Mouse (Mus musculus) kidney, adult 2 months (tissue): ENCODE results near the gene Eif4g3.

Source experiments
- CTCF ChIP-seq: fragments of 200-500 bp; conservative IDR thresholded peaks from 2 replicates; pipeline ENCODE4 v1.5.1; 2011; ENCODE audit warnings: low read depth, mild to moderate bottlenecking, control low read depth, low read length, moderate library complexity, mixed read lengths; ENCODE audit not compliant: insufficient read depth, insufficient read length
- POLR2A ChIP-seq: fragments of 200-500 bp; IDR thresholded peaks from one replicate; pipeline ENCODE4 v1.6.1; 2011; ENCODE audit warnings: low read depth, low read length, control low read depth

DNA sequence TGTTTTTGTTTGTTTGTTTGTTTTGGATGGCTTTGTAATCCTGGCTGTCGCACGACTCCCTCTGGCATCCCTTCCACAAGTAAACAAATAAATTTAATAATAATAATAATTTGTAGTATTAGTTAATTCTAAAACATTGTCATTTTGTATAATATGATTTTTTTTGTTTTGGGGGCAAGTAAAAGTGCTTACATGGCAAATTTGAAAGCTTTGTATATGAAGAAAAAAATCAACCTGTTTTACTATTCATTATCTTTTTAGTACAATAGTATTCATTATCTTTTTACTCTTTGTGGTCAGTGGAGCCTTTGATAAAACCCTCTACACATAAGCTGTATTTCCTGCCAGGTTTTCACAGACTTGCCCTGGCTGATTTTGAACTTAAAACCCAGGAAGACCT, 29.9 kb downstream of the Eif4g3 start:
- no peak for TF ChIP-seq CTCF
- no peak for TF ChIP-seq POLR2A
